8 mouse cellular contexts compared by ENCODE assay signal in genomic region chr11:116106963-116107776, GRCm38 (mm10). TPM values are rescaled to one million over a fixed set of nuclear protein-coding genes. Genes with fewer than 3 reads are reported as not detected.
DNase-seq lines count a peak whose midpoint lies in the region; ATAC-seq and TF ChIP-seq lines count a peak whose summit lies in the region.

No protein-coding gene starts in this region.

- DNase-seq in forebrain, embryonic 10.5 days (ENCODE audit: extremely low spot score, low spot score): no peak
- DNase-seq in 3T3-L1 (ENCODE audit: low read depth, low spot score): peak; percentile 65
- DNase-seq in layer of hippocampus, postnatal 14 days (ENCODE audit: low spot score in 2 of 2): no peak
- no peak for DNase-seq in thymus, adult 2 months
- DNase-seq in thymus, postnatal 4 days: no peak

- 0 out of 2 replicates have a peak overlapping the region, but pooled peaks have one; percentile 45 for H3K27ac ChIP-seq in forebrain, embryonic 10.5 days
- H3K27ac ChIP-seq in forebrain, embryonic 15.5 days (replicated peaks): no peak overlapping the region
- peak overlapping the region; percentile 97 for H3K27ac ChIP-seq in heart, embryonic 13.5 days (replicated peaks)
- no peak overlapping the region for H3K27ac ChIP-seq in liver, embryonic 12.5 days
- H3K27ac ChIP-seq in thymus, adult 2 months (ENCODE audit: control insufficient read depth, insufficient read depth, low read length): no peak overlapping the region

- no peak overlapping the region for H3K4me2 ChIP-seq in forebrain, embryonic 15.5 days (replicated peaks)
- peak overlapping the region; percentile 76 for H3K4me2 ChIP-seq in heart, embryonic 13.5 days
- H3K4me2 ChIP-seq in liver, embryonic 12.5 days: peak overlapping the region; percentile 68

- H3K4me3 ChIP-seq in forebrain, embryonic 10.5 days: peak overlapping the region; percentile 44
- no peak overlapping the region for H3K4me3 ChIP-seq in forebrain, embryonic 15.5 days
- H3K4me3 ChIP-seq in heart, embryonic 13.5 days: peak overlapping the region; percentile 80
- H3K4me3 ChIP-seq in liver, embryonic 12.5 days: no peak overlapping the region
- H3K4me3 ChIP-seq in thymus, adult 2 months (ENCODE audit: control insufficient read depth, insufficient read depth, low read length): no peak overlapping the region

- WGBS in forebrain, embryonic 10.5 days: 12% methylated on average over 14 of the region's 14 CpGs
- 22% methylated on average over 14 of the region's 14 CpGs for WGBS in forebrain, embryonic 15.5 days
- 38% methylated on average over 14 of the region's 14 CpGs for WGBS in heart, embryonic 13.5 days
- WGBS in liver, embryonic 12.5 days (ENCODE audit: insufficient replicate concordance): 35% methylated on average over 13 of the region's 14 CpGs
- WGBS in thymus, adult 2 months: 79% methylated on average over 14 of the region's 14 CpGs

- H3K4me1 ChIP-seq in forebrain, embryonic 10.5 days: peaks cover 71% of the 10 kb centered on the region
- H3K4me1 ChIP-seq in forebrain, embryonic 15.5 days: peaks cover 50% of the 10 kb centered on the region
- H3K4me1 ChIP-seq in heart, embryonic 13.5 days: peaks cover 87% of the 10 kb centered on the region
- H3K4me1 ChIP-seq in liver, embryonic 12.5 days: peaks cover 82% of the 10 kb centered on the region
- H3K4me1 ChIP-seq in thymus, adult 2 months (replicated peaks; ENCODE audit: control insufficient read depth, insufficient read depth, low read length): peaks cover 8% of the 10 kb centered on the region; the same call in 1 of the 2 replicates

- ATAC-seq in forebrain, embryonic 15.5 days (replicated peaks): no peak
- no peak for ATAC-seq in heart, embryonic 13.5 days (ENCODE audit: extremely low read depth, insufficient number of reproducible peaks, low FRiP score, low TSS enrichment)
- ATAC-seq in liver, embryonic 12.5 days: no peak

- peaks cover 90% of the 10 kb centered on the region for H3K27me3 ChIP-seq in forebrain, embryonic 10.5 days (ENCODE audit: poor library complexity, severe bottlenecking)
- H3K27me3 ChIP-seq in forebrain, embryonic 15.5 days: peaks cover 66% of the 10 kb centered on the region
- H3K27me3 ChIP-seq in heart, embryonic 13.5 days (replicated peaks): peaks cover 36% of the 10 kb centered on the region
- H3K27me3 ChIP-seq in liver, embryonic 12.5 days (replicated peaks): peaks cover 66% of the 10 kb centered on the region
- H3K27me3 ChIP-seq in thymus, adult 2 months (ENCODE audit: control insufficient read depth, insufficient read depth, low read length): peaks cover 11% of the 10 kb centered on the region; the same call in 1 of the 2 replicates

- no peak for TF ChIP-seq CTCF in thymus, adult 2 months (IDR thresholded peaks at IDR 0.05; ENCODE audit: borderline replicate concordance, control insufficient read depth, extremely low read depth, insufficient read depth, low read length, poor library complexity)

- TF ChIP-seq POLR2A in thymus, adult 2 months (IDR thresholded peaks at IDR 0.05; ENCODE audit: control insufficient read depth, extremely low read depth, insufficient read depth, low read length, poor library complexity): no peak

- H3K9me3 ChIP-seq in forebrain, embryonic 10.5 days: no peaks in the 10 kb centered on the region
- H3K9me3 ChIP-seq in forebrain, embryonic 15.5 days: no peaks in the 10 kb centered on the region
- no peaks in the 10 kb centered on the region for H3K9me3 ChIP-seq in heart, embryonic 13.5 days
- H3K9me3 ChIP-seq in liver, embryonic 12.5 days (replicated peaks): no peaks in the 10 kb centered on the region

- no peaks in the 10 kb centered on the region for H3K36me3 ChIP-seq in forebrain, embryonic 10.5 days (replicated peaks)
- no peaks in the 10 kb centered on the region for H3K36me3 ChIP-seq in forebrain, embryonic 15.5 days
- H3K36me3 ChIP-seq in heart, embryonic 13.5 days: peaks cover 28% of the 10 kb centered on the region
- H3K36me3 ChIP-seq in liver, embryonic 12.5 days: no peaks in the 10 kb centered on the region
- no peaks in the 10 kb centered on the region for H3K36me3 ChIP-seq in thymus, adult 2 months (ENCODE audit: control insufficient read depth, insufficient read depth, low read length)

- no peak overlapping the region for H3K9ac ChIP-seq in forebrain, embryonic 15.5 days (replicated peaks)
- H3K9ac ChIP-seq in heart, embryonic 13.5 days: peak overlapping the region; percentile 93
- H3K9ac ChIP-seq in liver, embryonic 12.5 days: no peak overlapping the region

RNA-seq across cellular contexts. Expression of gene Trim47, which starts 19.8 kb away (rescaled TPM):
- 2.1 and 2.4 TPM in 2 replicates for polyA plus RNA-seq in forebrain, embryonic 10.5 days (2016; fragmentation: Nextera tagmentation; extraction: Ambion mirVana)
- 7.0 and 7.7 TPM in 2 replicates for polyA plus RNA-seq in forebrain, embryonic 15.5 days (2015; fragmentation: Nextera tagmentation; extraction: Ambion mirVana)
- polyA plus RNA-seq in heart, embryonic 13.5 days (2015; fragmentation: Nextera tagmentation; extraction: Ambion mirVana): 46.1 and 51.1 TPM in 2 replicates
- polyA plus RNA-seq in liver, embryonic 12.5 days (2016; fragmentation: Nextera tagmentation; extraction: Ambion mirVana): 6.2 TPM in 2 replicates
- 1 to 10 TPM; 5.7 to 7.8 TPM for total RNA-seq in layer of hippocampus, postnatal 14 days (2021)
- polyA plus RNA-seq in thymus, adult 2 months (2012; rRNA removed): 27.6 and 30.0 TPM in 2 replicates

RNA-seq across cellular contexts. Expression of gene Wbp2, which starts 20.4 kb away (rescaled TPM):
- 71.0 and 73.6 TPM in 2 replicates for polyA plus RNA-seq in forebrain, embryonic 10.5 days (2016; fragmentation: Nextera tagmentation; extraction: Ambion mirVana)
- polyA plus RNA-seq in forebrain, embryonic 15.5 days (2015; fragmentation: Nextera tagmentation; extraction: Ambion mirVana): 138 and 144 TPM in 2 replicates
- polyA plus RNA-seq in heart, embryonic 13.5 days (2015; fragmentation: Nextera tagmentation; extraction: Ambion mirVana): 134 and 138 TPM in 2 replicates
- 76.4 and 77.8 TPM in 2 replicates for polyA plus RNA-seq in liver, embryonic 12.5 days (2016; fragmentation: Nextera tagmentation; extraction: Ambion mirVana)
- total RNA-seq in layer of hippocampus, postnatal 14 days (2021): 100 to 1,000 TPM; 287 to 295 TPM
- 288 and 314 TPM in 2 replicates for polyA plus RNA-seq in thymus, adult 2 months (2012; rRNA removed)

RNA-seq across cellular contexts. Expression of gene Trim65, which starts 23.8 kb away (rescaled TPM):
- polyA plus RNA-seq in forebrain, embryonic 10.5 days (2016; fragmentation: Nextera tagmentation; extraction: Ambion mirVana): 1.7 TPM in 2 replicates
- polyA plus RNA-seq in forebrain, embryonic 15.5 days (2015; fragmentation: Nextera tagmentation; extraction: Ambion mirVana): 1.6 and 1.9 TPM in 2 replicates
- polyA plus RNA-seq in heart, embryonic 13.5 days (2015; fragmentation: Nextera tagmentation; extraction: Ambion mirVana): 4.2 and 4.3 TPM in 2 replicates
- polyA plus RNA-seq in liver, embryonic 12.5 days (2016; fragmentation: Nextera tagmentation; extraction: Ambion mirVana): 1.7 and 2.0 TPM in 2 replicates
- 1 to 10 TPM; 6.0 to 6.6 TPM for total RNA-seq in layer of hippocampus, postnatal 14 days (2021)
- 24.5 and 26.7 TPM in 2 replicates for polyA plus RNA-seq in thymus, adult 2 months (2012; rRNA removed)

RNA-seq across cellular contexts. Expression of gene Unc13d, which starts 29.4 kb away (rescaled TPM):
- 3.7 and 3.8 TPM in 2 replicates for polyA plus RNA-seq in forebrain, embryonic 10.5 days (2016; fragmentation: Nextera tagmentation; extraction: Ambion mirVana)
- polyA plus RNA-seq in forebrain, embryonic 15.5 days (2015; fragmentation: Nextera tagmentation; extraction: Ambion mirVana): 0.70 and 0.80 TPM in 2 replicates
- 1.5 and 2.3 TPM in 2 replicates for polyA plus RNA-seq in heart, embryonic 13.5 days (2015; fragmentation: Nextera tagmentation; extraction: Ambion mirVana)
- polyA plus RNA-seq in liver, embryonic 12.5 days (2016; fragmentation: Nextera tagmentation; extraction: Ambion mirVana): 48.9 and 50.1 TPM in 2 replicates
- 1 to 10 TPM; 1.3 to 2.1 TPM for total RNA-seq in layer of hippocampus, postnatal 14 days (2021)
- polyA plus RNA-seq in thymus, adult 2 months (2012; rRNA removed): 95.3 and 98.6 TPM in 2 replicates

RNA-seq across cellular contexts. Expression of gene Mrpl38, which starts 31.5 kb away (rescaled TPM):
- 112 and 114 TPM in 2 replicates for polyA plus RNA-seq in forebrain, embryonic 10.5 days (2016; fragmentation: Nextera tagmentation; extraction: Ambion mirVana)
- polyA plus RNA-seq in forebrain, embryonic 15.5 days (2015; fragmentation: Nextera tagmentation; extraction: Ambion mirVana): 77.7 and 78.5 TPM in 2 replicates
- polyA plus RNA-seq in heart, embryonic 13.5 days (2015; fragmentation: Nextera tagmentation; extraction: Ambion mirVana): 82.4 and 92.2 TPM in 2 replicates
- polyA plus RNA-seq in liver, embryonic 12.5 days (2016; fragmentation: Nextera tagmentation; extraction: Ambion mirVana): 76.7 and 81.5 TPM in 2 replicates
- 10 to 100 TPM; 55.3 to 63.7 TPM for total RNA-seq in layer of hippocampus, postnatal 14 days (2021)
- polyA plus RNA-seq in thymus, adult 2 months (2012; rRNA removed): 49.0 and 54.7 TPM in 2 replicates

Comparison
In these comparisons a context has a peak if more than half of its experiments do, and no peak if none do; other contexts are left out.
1. H3K27ac ChIP-seq: peak in forebrain, embryonic 10.5 days (single experiment) and heart, embryonic 13.5 days (single experiment); none in forebrain, embryonic 15.5 days (single experiment), liver, embryonic 12.5 days (single experiment) and thymus, adult 2 months (single experiment).
2. H3K4me3 ChIP-seq: peak in forebrain, embryonic 10.5 days (single experiment) and heart, embryonic 13.5 days (single experiment); none in forebrain, embryonic 15.5 days (single experiment), liver, embryonic 12.5 days (single experiment) and thymus, adult 2 months (single experiment).